In genomic region chr13:44811601-44812000, GRCm38 (mm10) we compare ENCODE assay signal across 20 mouse cellular contexts.
DNase-seq lines count a peak whose midpoint lies in the region; ATAC-seq lines count a peak whose summit lies in the region.
"Had no signal": no experiment of that assay in that cellular context is flagged by ENCODE, and none has a peak within 500 bp of the region (broad histone marks: within the 10 kb centered on the region; RNA-seq: fewer than 3 reads in every experiment).

No protein-coding gene starts in this region.

- peak; percentile 61 for DNase-seq in CD4-positive helper T cell, adult 2 months (ENCODE audit: low read depth, low spot score)
- peak; percentile 56 for DNase-seq in CD4-positive, CD25-positive, alpha-beta regulatory T cell, adult 2 months (ENCODE audit: low read depth, low spot score)
- DNase-seq in liver, result no peak
- DNase-seq in spleen, postnatal 36 days (ENCODE audit: low spot score in 2 of 2), result no peak
- no peak for DNase-seq in kidney, adult 11 months
- DNase-seq: adrenal gland, adult 2 months; adrenal gland, postnatal 14 days; cerebellum, adult 11 months; cerebellum, adult 8-10 months; cerebellum, postnatal 10 days; cerebellum, postnatal 36 days; embryo, embryonic 11 days; gastrocnemius, postnatal 25 days; heart, adult 2 months; heart, postnatal 14 days; heart, postnatal 4 days had no signal

- ATAC-seq in activated CD4-positive, CD25-positive, alpha-beta regulatory T cell, adult 4 months, result peak; percentile 17
- 0 out of 2 replicates have a peak, but pooled peaks have one; percentile 34 for ATAC-seq in megakaryocyte-erythroid progenitor cell, adult 5-6 weeks (replicated peaks; ENCODE audit: low FRiP score, low TSS enrichment, poor library complexity, severe bottlenecking)
- ATAC-seq: forebrain, embryonic 15.5 days; intestine, embryonic 16.5 days had no signal

Comparison
In these comparisons a context has a peak if more than half of its experiments do, and no peak if none do; other contexts are left out.
1. DNase-seq: peak in CD4-positive helper T cell, adult 2 months (single experiment) and CD4-positive, CD25-positive, alpha-beta regulatory T cell, adult 2 months (single experiment); none in liver (single experiment), spleen, postnatal 36 days (0 of 2) and kidney, adult 11 months (single experiment).